Mouse (Mus musculus): Measurements from ENCODE around the gene Pole.
A peak's percentile ranks its signal among the peaks of the same experiment; 100 is the strongest.

Gene Pole

GRCm38 (mm10) chr5:110285770-110286445 is at the start of gene Pole, which contains the start of gene Pxmp2:
Gene Pole, plus strand, starts transcription at chr5:110286306.
Gene Pxmp2, minus strand, starts transcription at chr5:110286186.
- DNase-seq (ENCODE audit: low read depth, low spot score): peak; percentile 95

GRCm38 (mm10) chr5:110244091-110244490 is 42.0 kb upstream of the Pole start:
- peak; percentile 56 for DNase-seq (ENCODE audit: low read depth, low spot score)

GRCm38 (mm10) chr5:110266941-110267340 is 19.2 kb upstream of the Pole start:
- peak; percentile 42 for DNase-seq (ENCODE audit: low read depth, low spot score)

GRCm38 (mm10) chr5:110269141-110270101 is 16.7 kb upstream of the Pole start, which contains the start of gene Pgam5:
Gene Pgam5, minus strand, starts transcription at chr5:110269913.
- peak; percentile 86 for DNase-seq (ENCODE audit: low read depth, low spot score)

DNA sequence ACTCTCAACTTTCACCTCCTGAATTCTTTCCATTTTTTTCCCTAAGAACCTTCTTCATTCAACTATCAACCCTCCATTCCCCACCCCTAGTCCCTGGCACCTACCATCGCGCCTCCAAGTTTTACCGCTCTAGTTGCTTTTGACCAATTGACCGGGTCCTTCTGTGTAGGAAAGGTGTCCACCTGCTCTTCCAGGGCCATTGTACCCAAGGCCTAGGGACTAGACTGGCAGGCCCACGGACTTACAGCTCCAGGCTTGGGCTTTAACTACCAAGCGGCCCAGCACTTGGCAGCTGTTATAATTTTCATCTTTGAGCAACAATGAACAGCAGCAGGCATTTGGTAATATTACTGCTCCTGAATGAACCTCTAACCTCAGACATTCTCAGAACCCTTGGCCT is 15.9 kb upstream of the Pole start:
- no peak for DNase-seq (ENCODE audit: low read depth, low spot score)

- DNase-seq (ENCODE audit: low read depth, low spot score): no peak
Observed at GRCm38 (mm10) chr5:110274147-110274546, 12.0 kb upstream of the Pole start.

- DNase-seq (ENCODE audit: low read depth, low spot score): no peak
Observed at GRCm38 (mm10) chr5:110274846-110275245, 11.3 kb upstream of the Pole start.

GRCm38 (mm10) chr5:110276391-110276790 is 9.7 kb upstream of the Pole start:
- DNase-seq (ENCODE audit: low read depth, low spot score): no peak

DNA sequence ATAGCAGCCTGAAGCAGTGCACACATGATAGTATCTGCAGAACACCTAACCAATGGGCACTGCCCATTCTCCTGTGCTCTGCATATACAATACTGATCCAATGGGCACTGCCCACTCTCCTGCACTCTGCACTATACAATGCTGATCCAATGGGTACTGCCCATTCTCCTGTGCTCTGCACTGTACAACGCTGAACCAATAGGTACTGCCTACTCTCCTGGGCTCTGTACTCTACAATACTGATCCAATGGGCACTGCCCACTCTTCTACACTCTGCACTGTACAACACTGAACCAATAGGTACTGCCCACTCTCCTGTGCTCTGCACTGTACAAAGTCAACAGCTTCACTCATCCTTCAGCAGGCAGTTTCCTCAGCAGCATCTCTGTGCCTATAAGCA is 9.2 kb upstream of the Pole start:
- DNase-seq (ENCODE audit: low read depth, low spot score): no peak

DNA sequence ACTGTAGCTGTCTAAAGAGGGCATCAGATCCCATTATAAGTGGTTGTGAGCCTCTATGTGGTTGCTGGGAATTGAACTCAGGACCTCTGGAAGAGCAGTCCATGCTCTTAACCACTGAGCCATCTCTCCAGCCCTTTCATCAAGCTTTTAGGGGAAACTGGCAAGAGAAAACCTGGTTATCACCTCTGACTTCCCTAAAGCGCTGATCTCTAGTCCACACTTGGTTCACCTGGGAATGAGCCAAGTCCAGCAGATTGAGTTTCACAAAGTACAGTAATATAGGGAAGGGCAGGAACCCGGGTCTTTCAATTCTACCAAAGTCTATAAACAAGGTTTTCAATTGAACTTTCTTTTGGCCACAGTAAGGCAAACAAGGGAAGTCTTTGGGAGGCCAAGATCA is 4.1 kb upstream of the Pole start:
- no peak for DNase-seq (ENCODE audit: low read depth, low spot score)

- DNase-seq (ENCODE audit: low read depth, low spot score): peak; percentile 65
Observed at GRCm38 (mm10) chr5:110284536-110284935, 1.6 kb upstream of the Pole start.

- no peak for DNase-seq (ENCODE audit: low read depth, low spot score)
Observed at GRCm38 (mm10) chr5:110285156-110285555, 950 bp upstream of the Pole start.

DNA sequence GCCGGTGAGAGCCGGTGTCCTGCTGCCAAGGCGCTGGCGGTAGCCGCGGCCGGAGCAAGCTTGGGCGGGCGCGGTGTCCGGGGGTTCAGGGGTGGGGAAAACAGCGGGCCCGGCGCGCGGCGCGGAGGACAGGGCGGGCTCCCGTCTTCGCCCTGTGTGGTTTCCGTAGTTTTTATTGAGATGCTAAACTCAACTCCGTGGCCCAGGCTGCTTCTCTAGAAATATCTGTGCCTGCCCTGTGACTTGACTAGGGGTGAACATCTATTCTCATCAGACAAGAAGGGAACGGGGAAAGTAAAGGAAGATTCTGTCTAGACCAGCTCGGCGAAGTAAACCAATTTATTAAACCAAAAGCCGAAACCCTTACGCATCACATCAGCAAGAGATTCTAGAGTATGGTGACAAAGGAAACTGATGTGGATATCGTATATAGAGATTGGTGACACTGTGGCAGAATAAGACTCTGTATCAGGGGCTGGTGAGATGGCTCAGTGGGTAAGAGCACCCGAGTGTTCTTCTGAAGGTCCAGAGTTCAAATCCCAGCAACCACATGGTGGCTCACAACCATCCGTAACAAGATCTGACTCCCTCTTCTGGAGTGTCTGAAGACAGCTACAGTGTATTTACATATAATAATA is 459 bp downstream of the Pole start:
- peak; percentile 54 for DNase-seq (ENCODE audit: low read depth, low spot score)

DNA sequence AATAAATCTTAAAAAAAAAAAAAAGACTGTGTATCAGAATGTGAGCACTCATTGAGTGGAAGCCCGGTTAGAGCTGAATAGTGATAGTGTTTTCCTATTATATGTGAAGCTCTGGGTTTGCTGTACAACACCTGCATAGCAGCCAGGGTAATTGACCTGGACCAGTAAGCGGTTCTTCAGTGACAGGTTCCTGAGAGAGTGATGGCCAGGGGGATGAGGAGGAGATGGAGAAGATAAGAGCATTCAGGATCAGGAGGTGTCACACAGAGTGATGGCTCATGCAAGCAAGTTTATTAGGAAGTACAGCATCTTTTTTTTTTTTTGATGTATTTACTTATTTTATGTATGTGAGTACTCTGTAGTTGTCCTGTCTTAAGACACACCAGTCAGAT is 974 bp downstream of the Pole start:
- no peak for DNase-seq (ENCODE audit: low read depth, low spot score)

GRCm38 (mm10) chr5:110291649-110292048 is 5.5 kb downstream of the Pole start:
- no peak for DNase-seq (ENCODE audit: low read depth, low spot score)

GRCm38 (mm10) chr5:110296637-110297036 is 10.5 kb downstream of the Pole start:
- DNase-seq (ENCODE audit: low read depth, low spot score): no peak

- no peak for DNase-seq (ENCODE audit: low read depth, low spot score)
Observed at GRCm38 (mm10) chr5:110300591-110300990, 14.5 kb downstream of the Pole start.

- no peak for DNase-seq (ENCODE audit: low read depth, low spot score)
Observed at GRCm38 (mm10) chr5:110308861-110309260, 22.8 kb downstream of the Pole start.

DNA sequence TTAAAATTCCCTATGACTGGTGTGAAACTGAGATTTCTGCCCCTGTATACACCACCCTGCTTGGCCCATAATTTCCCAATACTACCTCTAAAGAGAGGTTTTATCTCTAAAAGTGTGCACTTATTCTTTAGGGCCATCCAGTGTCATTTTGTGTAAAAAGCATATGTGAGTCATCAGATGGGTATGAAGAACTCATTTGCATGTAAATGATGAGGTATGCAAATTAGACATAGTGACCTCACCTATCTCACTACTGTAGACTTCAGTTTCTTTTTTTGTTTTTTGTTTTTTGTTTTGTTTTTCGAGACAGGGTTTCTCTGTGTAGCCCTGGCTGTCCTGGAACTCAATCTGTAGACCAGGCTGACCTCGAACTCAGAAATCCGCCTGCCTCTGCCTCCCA is 27.0 kb downstream of the Pole start:
- no peak for DNase-seq (ENCODE audit: low read depth, low spot score)

DNA sequence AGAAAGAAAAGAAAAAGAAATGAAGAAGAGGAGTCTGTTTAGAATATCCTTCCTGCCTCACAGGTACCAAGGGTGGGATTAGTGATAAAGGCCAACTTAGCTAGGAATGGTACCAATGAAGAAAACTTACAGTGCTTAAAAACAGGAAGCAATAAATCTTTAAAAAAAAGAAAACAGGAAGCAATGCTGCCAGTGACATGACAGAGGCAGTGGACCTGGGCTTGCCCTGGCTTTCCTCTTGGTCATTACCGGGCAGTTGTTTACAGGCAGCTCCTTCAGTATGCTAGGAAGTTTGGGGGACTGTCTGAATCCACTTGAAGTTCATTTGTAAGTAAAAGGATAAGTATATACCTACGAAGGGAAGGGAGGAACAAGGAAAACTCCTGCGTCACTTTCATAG is 44.4 kb downstream of the Pole start:
- DNase-seq (ENCODE audit: low read depth, low spot score): no peak

GRCm38 (mm10) chr5:110338792-110339191 is 52.7 kb downstream of the Pole start:
- peak; percentile 90 for DNase-seq (ENCODE audit: low read depth, low spot score)

DNA sequence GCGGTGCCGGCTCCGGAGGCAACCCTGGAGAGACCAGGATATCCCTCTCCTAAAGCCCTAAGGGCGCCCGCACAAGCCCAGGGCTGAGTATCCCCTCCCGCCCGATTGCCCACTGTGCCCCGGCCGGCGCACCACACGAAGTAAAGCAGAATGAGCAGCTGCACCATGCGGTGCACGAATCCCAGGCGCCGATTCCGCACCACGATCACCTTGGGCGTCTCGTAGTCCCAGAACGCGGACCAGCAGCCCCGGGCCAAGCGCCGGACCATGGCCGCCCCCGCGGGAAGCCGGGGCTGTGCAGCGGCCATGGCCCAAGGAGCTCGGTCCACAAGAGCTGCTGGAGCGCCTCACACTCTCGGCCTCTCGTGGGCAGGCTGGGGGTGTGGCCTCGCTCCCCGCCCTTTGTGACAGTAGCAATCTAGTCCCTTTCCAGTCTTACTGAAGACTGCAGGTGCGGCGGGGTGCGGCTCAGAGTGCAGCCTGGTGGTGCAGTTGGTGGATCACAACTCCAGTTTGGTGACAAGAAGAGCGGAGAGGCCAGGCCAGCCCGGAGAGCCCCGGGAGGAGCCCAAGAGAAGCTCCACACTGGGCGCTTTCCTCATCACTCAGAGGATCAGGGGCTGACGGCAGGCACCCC is 56.7 kb downstream of the Pole start, which contains the start of gene P2rx2:
Gene P2rx2, minus strand, starts transcription at position 565 of the 637 bp plus-strand sequence.
- no peak for DNase-seq (ENCODE audit: low read depth, low spot score)
